Mouse (Mus musculus) brain, embryonic 14.5 days (tissue): ENCODE measurements around the gene Gm8237. TPM values are rescaled to one million over a fixed set of nuclear protein-coding genes. Genes with fewer than 3 reads are reported as not detected.
A peak's percentile ranks its signal among the peaks of the same experiment; 100 is the strongest.
"Not testable (repeated sequence)": the region's sequence is repeated elsewhere in the genome, so short reads cannot be mapped to it uniquely, and the experiment has no call there.

ENCODE experiments used
- DNase-seq: peaks from one replicate; pipeline ENCODE4 v3.0.0-alpha.2; 2011; ENCODE audit warnings: low read depth
- CTCF ChIP-seq: fragments of 200-500 bp; IDR thresholded peaks from 2 replicates; pipeline ENCODE4 v1.5.1; 2012; ENCODE audit warnings: inconsistent platforms, mild to moderate bottlenecking, moderate library complexity, borderline replicate concordance; ENCODE audit not compliant: insufficient read depth, insufficient read length; ENCODE audit errors: extremely low read depth
- polyA plus RNA-seq: library from polyadenylated mRNA; depleted of rRNA; stranded (reverse); fragments of >200 nt; gene quantifications from 2 replicates; pipeline ENCODE4 v1.2.3, GENCODE M21; 2012; rRNA removed

Gene Gm8237
- 0.74 and 1.2 TPM in 2 replicates for polyA plus RNA-seq

DNA sequence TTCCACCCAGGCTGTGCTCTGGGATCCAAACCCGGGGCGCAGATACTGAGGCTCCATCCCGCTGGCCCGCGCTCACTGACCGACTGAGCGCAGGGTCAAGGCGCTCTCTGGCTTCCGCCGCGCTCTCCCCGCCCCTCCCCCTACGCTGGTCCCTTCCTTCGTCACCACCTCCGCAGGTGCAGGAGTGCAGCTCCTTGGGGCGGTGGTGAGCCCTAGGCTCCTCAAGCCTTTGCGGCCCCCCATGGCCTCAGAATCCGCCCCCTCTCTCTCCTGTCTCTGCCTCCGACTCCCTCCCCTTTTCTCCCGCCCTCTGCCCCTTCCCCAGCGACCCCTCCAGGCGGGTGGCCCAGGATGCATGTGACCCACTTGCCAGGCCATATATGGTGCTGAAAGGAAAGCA, at the start of gene Gm8237:
Gene Gm8237, minus strand, starts transcription at position 142 of the 400 bp plus-strand sequence.
- DNase-seq = peak; percentile 15

- not testable (repeated sequence) for DNase-seq
These were observed 43.1 kb upstream of the Gm8237 start for GRCm38 (mm10) chr14:5923276-5923675.

- DNase-seq = not testable (repeated sequence)
These were observed 38.3 kb upstream of the Gm8237 start for GRCm38 (mm10) chr14:5918330-5918942.

- not testable (repeated sequence) for DNase-seq
These were observed 33.5 kb upstream of the Gm8237 start for GRCm38 (mm10) chr14:5913701-5914100.

DNA sequence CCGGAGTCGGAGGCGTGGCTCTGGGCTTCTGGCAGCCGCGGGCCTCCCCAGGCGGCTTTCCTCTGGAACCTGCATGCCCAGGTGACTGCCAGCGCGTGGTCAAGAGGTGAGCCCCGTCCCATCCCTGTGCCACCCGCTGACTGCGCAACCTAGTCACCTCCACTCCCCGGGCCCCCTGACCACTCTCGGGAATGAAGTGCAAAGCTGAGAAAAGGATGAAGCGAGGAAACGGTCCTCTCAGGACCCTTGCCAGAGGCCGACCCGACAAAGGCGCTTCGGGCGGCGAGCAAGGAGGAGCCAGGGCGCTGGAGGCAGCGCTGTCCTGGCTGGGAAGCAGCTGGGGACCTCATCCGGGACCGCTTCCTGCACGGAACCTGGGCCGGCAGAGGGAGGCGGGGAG, 391 bp downstream of the Gm8237 start:
- peak; percentile 8 for DNase-seq

- peak; percentile 82 for DNase-seq
- peak; percentile 62; the same call in 1 of the 2 replicates for TF ChIP-seq CTCF
These were observed 1.0 kb downstream of the Gm8237 start for GRCm38 (mm10) chr14:5879136-5879535.

GRCm38 (mm10) chr14:5855911-5856310, 24.3 kb downstream of the Gm8237 start:
- DNase-seq = not testable (repeated sequence)

DNA sequence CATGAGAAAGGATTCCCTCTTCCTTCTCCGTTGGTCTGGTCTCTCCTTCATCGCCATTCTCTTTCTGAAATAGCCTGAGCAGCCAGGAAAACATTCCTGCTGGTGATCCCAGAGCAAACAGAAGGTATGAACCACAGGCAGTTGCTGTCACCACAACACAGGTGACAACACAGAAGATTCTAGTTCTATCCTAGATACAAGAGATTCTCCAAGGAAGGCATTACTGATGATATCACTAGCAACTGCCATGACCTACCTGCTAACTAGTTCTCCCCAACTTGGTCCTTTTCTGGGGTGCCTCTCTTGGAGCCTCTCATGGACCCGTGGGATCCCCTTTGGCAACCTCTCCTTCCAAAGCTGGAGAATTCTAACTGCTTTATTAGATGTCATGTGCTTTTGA, 50.0 kb downstream of the Gm8237 start, which contains the start of gene Gm3424:
Gene Gm3424, minus strand, starts transcription at position 101 of the 400 bp plus-strand sequence.
- DNase-seq = not testable (repeated sequence)

DNA sequence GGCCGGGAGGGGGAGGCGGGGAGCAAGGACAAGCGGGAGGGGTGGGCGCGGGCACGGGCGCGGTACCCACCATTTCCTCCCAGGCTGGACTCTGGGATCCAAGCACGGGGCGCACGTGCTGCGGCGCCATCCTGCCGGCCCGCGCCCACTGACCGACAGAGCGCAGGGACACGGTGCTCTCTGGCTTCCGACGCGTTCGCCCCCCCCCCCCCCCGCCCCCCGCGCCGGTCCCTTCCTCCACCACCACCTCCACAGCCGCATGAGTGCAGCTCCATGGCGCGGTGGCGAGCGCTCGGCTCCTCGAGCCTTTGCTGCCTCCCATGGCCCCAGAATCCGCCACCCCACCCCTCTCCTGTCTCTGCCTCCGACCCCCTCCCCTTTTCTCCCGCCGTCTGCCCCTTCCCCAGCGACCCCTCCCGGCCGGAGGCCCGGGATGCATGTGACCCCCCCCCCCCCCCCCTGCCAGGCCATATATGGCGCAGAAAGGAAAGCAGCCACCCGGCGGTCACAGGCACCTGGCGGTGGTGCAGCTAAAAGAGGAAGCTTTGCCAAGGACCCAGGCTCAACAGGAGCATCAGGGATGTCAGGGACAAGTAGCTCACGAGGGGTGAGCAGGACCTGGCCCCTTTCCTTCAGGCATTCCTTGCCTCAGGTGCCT, 67.4 kb downstream of the Gm8237 start:
- DNase-seq = not testable (repeated sequence)

Other genes with a start within 250 kb of the Gm8237 start
- gene Gm8265, start 247.4 kb downstream of the Gm8237 start, polyA plus RNA-seq = not detected in 2 replicates
- not detected in 2 replicates for gene Gm9603, start 192.9 kb downstream of the Gm8237 start, polyA plus RNA-seq
- gene Gm3373, start 138.8 kb downstream of the Gm8237 start, polyA plus RNA-seq = 1.2 and 2.6 TPM in 2 replicates
- gene Gm3383, start 72.4 kb downstream of the Gm8237 start, polyA plus RNA-seq = 5.9 and 6.6 TPM in 2 replicates
- not detected in 2 replicates for gene Gm3424, start 50.1 kb downstream of the Gm8237 start, polyA plus RNA-seq
- gene Gm3248, start 81.4 kb upstream of the Gm8237 start, polyA plus RNA-seq = 2.1 and 2.8 TPM in 2 replicates
- gene Gm3453, start 98.8 kb upstream of the Gm8237 start, polyA plus RNA-seq = not detected in 2 replicates
- not detected in 2 replicates for gene Gm6337, start 177.9 kb upstream of the Gm8237 start, polyA plus RNA-seq
- gene Gm8206, start 213.6 kb upstream of the Gm8237 start, polyA plus RNA-seq = 3.6 and 4.0 TPM in 2 replicates
- 7.8 and 8.5 TPM in 2 replicates for gene Gm3468, start 228.3 kb upstream of the Gm8237 start, polyA plus RNA-seq
- gene Gm3476, start 245.4 kb upstream of the Gm8237 start, polyA plus RNA-seq = not detected in 2 replicates